Mouse (Mus musculus) kidney, adult 2 months (tissue): ENCODE measurements around the gene Kcnk4. TPM values are rescaled to one million over a fixed set of nuclear protein-coding genes. Genes with fewer than 3 reads are reported as not detected.
A peak's percentile ranks its signal among the peaks of the same experiment; 100 is the strongest.
"Not testable (repeated sequence)": the region's sequence is repeated elsewhere in the genome, so short reads cannot be mapped to it uniquely, and the experiment has no call there.

Experiments used
- DNase-seq: peaks from one replicate; pipeline ENCODE4 v3.0.0; 2021
- H3K27ac ChIP-seq: fragments of 200-500 bp; 2 replicates; pipeline ENCODE4 v1.5.1; 2012; ENCODE audit warnings: low read depth, low read length, control low read depth, inconsistent platforms; ENCODE audit not compliant: insufficient read depth
- H3K27me3 ChIP-seq: fragments of 200-500 bp; replicated peaks from 2 replicates; pipeline ENCODE4 v1.6.1; 2012; ENCODE audit warnings: mild to moderate bottlenecking, moderate library complexity, low read length, inconsistent platforms; ENCODE audit not compliant: control insufficient read depth, insufficient read depth
- H3K36me3 ChIP-seq: fragments of 200-500 bp; 2 replicates; pipeline ENCODE4 v1.6.1; 2012; ENCODE audit warnings: mild to moderate bottlenecking, moderate library complexity, low read length, inconsistent platforms; ENCODE audit not compliant: control insufficient read depth, insufficient read depth
- H3K4me1 ChIP-seq: fragments of 200-500 bp; 2 replicates; pipeline ENCODE4 v1.6.1; 2011; ENCODE audit warnings: low read length; ENCODE audit not compliant: control insufficient read depth, insufficient read depth
- H3K4me3 ChIP-seq: fragments of 200-500 bp; 2 replicates; pipeline ENCODE4 v1.5.1; 2011; ENCODE audit warnings: mild to moderate bottlenecking, low read depth, low read length, control low read depth; ENCODE audit not compliant: insufficient read depth
- CTCF ChIP-seq: fragments of 200-500 bp; conservative IDR thresholded peaks from 2 replicates; pipeline ENCODE4 v1.5.1; 2011; ENCODE audit warnings: low read depth, mild to moderate bottlenecking, control low read depth, low read length, moderate library complexity, mixed read lengths; ENCODE audit not compliant: insufficient read depth, insufficient read length
- POLR2A ChIP-seq: fragments of 200-500 bp; IDR thresholded peaks from one replicate; pipeline ENCODE4 v1.6.1; 2011; ENCODE audit warnings: low read depth, low read length, control low read depth
- WGBS: fragments of 180-500 bp; shearing (Covaris S2); methylation state at CpG from one replicate; pipeline ENCODE4 v1.1.7; 2018; 5-methylcytosine and 5-hydroxymethylcytosine counted together
- polyA plus RNA-seq: library from polyadenylated mRNA; depleted of rRNA; stranded (reverse); fragments of >200 nt; gene quantifications from 2 replicates; pipeline ENCODE4 v1.2.3, GENCODE M21; 2012

Kcnk4 gene
- polyA plus RNA-seq, 1 experiment: 0.08 TPM

- TF ChIP-seq POLR2A: no peak
- TF ChIP-seq CTCF: no peak
- Histone ChIP-seq H3K27me3 (no peaks in the 10 kb centered on the region), H3K36me3 (peaks cover 3% of the 10 kb centered on the region; the same call in 1 of the 2 replicates), H3K4me1 (peaks cover 3% of the 10 kb centered on the region; the same call in 1 of the 2 replicates), H3K4me3 (no peak overlapping the region), H3K27ac (no peak overlapping the region)
- WGBS: 77% methylated on average over 6 of the region's 6 CpGs
- no peak for DNase-seq
Measured at GRCm38 (mm10) chr19:6913036-6913435, 21.3 kb downstream of the Kcnk4 start.

DNA sequence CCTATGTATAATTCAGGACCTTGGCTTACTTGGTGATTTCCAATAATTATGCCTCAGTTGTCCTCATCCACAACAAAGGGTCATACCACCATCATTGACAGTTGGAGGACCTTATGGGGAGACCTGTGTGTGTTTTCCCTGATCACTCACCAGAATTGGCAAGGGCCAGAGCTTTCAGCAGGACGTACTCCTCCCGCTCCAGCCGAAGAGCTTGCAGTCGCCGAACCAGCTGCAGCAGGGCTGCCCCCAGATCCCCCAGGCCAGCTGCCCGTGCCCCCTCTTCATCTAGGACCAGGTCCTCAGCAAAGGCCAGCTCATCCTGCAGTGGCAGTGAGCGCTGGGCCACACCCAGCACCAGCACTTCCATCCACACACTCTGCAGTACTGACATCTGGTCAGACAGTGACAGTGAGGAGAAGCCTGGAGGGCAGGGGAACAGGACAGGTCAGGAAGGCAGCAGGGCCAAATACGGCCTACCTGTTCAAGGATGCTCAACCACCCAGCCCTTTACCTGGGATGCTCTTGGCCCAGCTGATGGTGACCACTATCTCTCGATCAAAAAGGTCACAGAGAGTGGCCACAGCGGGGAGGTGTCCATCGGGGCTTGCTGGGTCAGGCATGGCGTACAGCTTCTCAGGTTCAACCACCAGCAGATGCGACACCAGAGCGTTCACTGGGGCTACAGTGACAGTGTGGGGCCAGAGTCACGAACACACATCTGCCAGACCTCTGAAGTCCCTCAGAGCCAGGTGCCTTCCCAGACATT is 21.9 kb downstream of the Kcnk4 start:
- no peak for DNase-seq
- no peak overlapping the region for H3K27ac ChIP-seq
- WGBS: 85% methylated on average over 15 of the region's 15 CpGs
- H3K27me3 ChIP-seq: no peaks in the 10 kb centered on the region
- peaks cover 5% of the 10 kb centered on the region; the same call in 1 of the 2 replicates for H3K4me1 ChIP-seq
- H3K4me3 ChIP-seq: no peak overlapping the region
- TF ChIP-seq CTCF: no peak
- no peak for TF ChIP-seq POLR2A
- peaks cover 3% of the 10 kb centered on the region for H3K36me3 ChIP-seq

DNA sequence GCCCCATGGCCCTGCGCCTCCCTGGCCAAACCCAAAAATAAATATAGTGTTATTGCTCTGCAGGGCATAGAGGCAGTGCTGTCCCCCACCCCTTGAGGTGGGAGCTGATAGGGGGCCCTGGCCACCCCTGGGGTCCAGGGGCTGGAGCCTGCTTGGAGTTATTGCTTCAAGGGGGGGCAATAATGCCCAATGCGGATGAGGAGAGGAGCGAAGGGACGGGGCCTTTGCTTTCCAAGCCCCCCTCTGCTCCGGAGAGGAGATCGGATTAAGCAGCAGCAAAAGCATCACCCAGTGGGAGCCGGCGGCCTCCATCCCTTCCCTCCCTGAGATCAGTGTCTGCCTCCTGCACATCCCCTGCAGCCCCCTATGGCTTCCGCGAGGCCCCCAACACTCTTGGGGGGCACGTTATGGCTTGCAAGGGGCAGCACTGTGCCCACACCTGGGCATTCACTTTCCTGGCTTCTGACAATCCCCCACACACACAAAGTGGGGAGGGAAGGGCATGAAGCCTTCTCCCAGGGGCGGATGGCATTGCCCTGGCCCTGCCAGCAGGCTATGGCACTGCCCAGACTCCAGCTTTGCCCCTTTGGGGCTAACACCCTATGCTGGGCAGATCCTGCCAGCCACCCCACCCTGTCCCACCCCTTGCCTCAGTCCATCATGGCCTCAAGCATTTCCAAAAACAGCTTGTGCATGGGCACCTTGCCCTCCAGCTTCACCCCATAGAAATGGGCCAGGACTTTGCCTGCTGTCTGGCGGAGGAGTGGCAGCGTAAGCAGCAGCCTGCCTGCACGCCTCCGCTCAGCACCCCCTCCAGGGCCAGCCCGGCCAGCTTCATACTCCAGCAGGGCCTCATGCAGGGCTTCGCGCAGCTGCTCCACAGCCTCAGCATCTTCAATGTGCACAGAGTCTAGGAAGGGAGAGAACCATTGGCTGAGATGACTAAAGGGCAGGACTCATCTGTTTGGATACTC is 22.9 kb downstream of the Kcnk4 start:
- TF ChIP-seq CTCF (no peak), POLR2A (no peak)
- no peak overlapping the region for H3K27ac ChIP-seq
- no peaks in the 10 kb centered on the region for H3K27me3 ChIP-seq
- WGBS: 76% methylated on average over 19 of the region's 19 CpGs
- peaks cover 12% of the 10 kb centered on the region; the same call in 1 of the 2 replicates for H3K4me1 ChIP-seq
- H3K4me3 ChIP-seq: no peak overlapping the region
- peaks cover 3% of the 10 kb centered on the region for H3K36me3 ChIP-seq
- DNase-seq: no peak

GRCm38 (mm10) chr19:6910306-6910705 is 24.0 kb downstream of the Kcnk4 start:
- DNase-seq: peak; percentile 77
- H3K27ac ChIP-seq: peak overlapping the region; percentile 76
- not testable (repeated sequence) for H3K36me3 ChIP-seq

GRCm38 (mm10) chr19:6909507-6910289 is 24.6 kb downstream of the Kcnk4 start, which contains the start of the genes Trmt112 and Prdx5:
Gene Trmt112 (plus strand): TSS chr19:6909698.
Gene Prdx5 (minus strand): TSS chr19:6910106.
- peaks cover 22% of the 10 kb centered on the region; the same call in 1 of the 2 replicates for H3K4me1 ChIP-seq
- under 1% methylated on average over 65 of the region's 65 CpGs for whole genome bisulfite sequencing
- peak within 1 kb of the TSS; percentile 76 for H3K27ac ChIP-seq
- TF ChIP-seq POLR2A (peak; percentile 97), CTCF (no peak)
- no peaks in the 10 kb centered on the region for H3K27me3 ChIP-seq
- H3K36me3 ChIP-seq: peaks cover 3% of the 10 kb centered on the region
- peak within 1 kb of the TSS; percentile 56 for H3K4me3 ChIP-seq
- peak; percentile 96 for DNase-seq

More at GRCm38 (mm10) chr19:6910306-6910705, 24.0 kb downstream of the Kcnk4 start:
- Histone ChIP-seq H3K4me1 (peaks cover 19% of the 10 kb centered on the region; the same call in 1 of the 2 replicates), H3K4me3 (peak overlapping the region; percentile 56)
- not testable (repeated sequence) for H3K27me3 ChIP-seq
- WGBS: under 1% methylated on average over 30 of the region's 30 CpGs

DNA sequence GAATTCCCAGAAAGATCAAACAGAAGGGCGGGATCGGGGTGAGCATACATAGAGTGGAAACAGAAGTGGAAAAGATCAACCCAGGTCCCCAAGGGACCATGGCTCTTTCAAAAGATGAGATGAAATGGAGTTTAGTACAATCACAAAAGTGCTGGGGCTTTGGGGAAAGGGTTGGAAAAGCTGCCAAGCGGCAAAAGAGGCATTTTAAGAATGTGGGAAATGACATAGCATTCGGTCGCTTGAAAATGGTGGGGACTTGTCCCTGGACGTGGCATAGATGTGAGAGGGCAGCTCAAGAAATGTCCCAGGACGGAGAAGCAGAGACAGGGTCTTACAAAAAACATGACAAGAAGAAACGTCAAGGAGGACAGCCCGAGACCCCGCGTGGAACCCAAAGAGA is 25.3 kb downstream of the Kcnk4 start:
- peak overlapping the region; percentile 72 for H3K27ac ChIP-seq
- H3K4me3 ChIP-seq: peak overlapping the region; percentile 56
- under 1% methylated on average over 11 of the region's 11 CpGs for WGBS
- TF ChIP-seq POLR2A (no peak), CTCF (no peak)
- peaks cover 28% of the 10 kb centered on the region; the same call in 1 of the 2 replicates for H3K4me1 ChIP-seq
- H3K36me3 ChIP-seq: peaks cover 3% of the 10 kb centered on the region
- DNase-seq: no peak
- no peaks in the 10 kb centered on the region for H3K27me3 ChIP-seq
